Mouse (Mus musculus): ENCODE results near the gene Lmntd1. TPM values are rescaled to one million over a fixed set of nuclear protein-coding genes. Genes with fewer than 3 reads are reported as not detected.

The Lmntd1 gene
- polyA plus RNA-seq, 1 experiment, result not detected

DNA sequence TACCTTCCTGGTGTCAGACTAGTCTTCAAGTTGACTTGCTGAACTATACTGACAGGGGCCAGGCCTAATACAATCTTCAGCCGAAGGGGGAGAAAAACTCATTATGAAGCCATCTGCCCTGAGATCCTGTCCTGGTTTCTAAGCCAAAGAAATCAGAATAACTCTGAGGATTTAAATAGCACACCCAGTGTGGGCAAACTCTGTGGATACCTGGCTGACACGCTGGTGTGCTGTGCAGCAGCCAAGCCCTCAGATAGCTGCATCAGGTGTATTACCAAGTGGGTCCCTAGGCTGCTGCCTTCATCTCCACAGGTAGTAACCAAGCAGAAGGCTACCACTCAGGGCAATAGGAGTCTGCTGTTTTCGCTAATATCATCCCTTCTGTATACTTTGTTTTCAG is 1.5 kb downstream of the Lmntd1 start:
- Histone ChIP-seq H3K27me3 (ENCODE audit: control insufficient read depth, insufficient read depth, insufficient read length) (no peaks in the 10 kb centered on the region), H3K79me2 (ENCODE audit: control insufficient read depth, insufficient read depth) (no peaks in the 10 kb centered on the region), H3K4me3 (no peak overlapping the region), H3K4me2 (ENCODE audit: low read depth) (no peak overlapping the region), H3K36me3 (ENCODE audit: control insufficient read depth, insufficient read depth) (no peaks in the 10 kb centered on the region), H3ac (ENCODE audit: control insufficient read depth, insufficient read length) (no peak overlapping the region)
- TF ChIP-seq TCF12 (IDR thresholded peaks at IDR 0.05; ENCODE audit: insufficient read depth, poor library complexity, severe bottlenecking) (no peak), MYOD1 (IDR thresholded peaks at IDR 0.05; ENCODE audit: control insufficient read depth in 1 of 3, insufficient read length in 2 of 3, low read depth in 2 of 3) (no peak), MAX (IDR thresholded peaks at IDR 0.05; ENCODE audit: low read depth) (no peak), REST (IDR thresholded peaks at IDR 0.05; ENCODE audit: insufficient read depth, insufficient read length) (no peak), USF1 (IDR thresholded peaks at IDR 0.05; ENCODE audit: low read depth) (no peak), CEBPB (IDR thresholded peaks at IDR 0.05; ENCODE audit: insufficient read depth, poor library complexity, severe bottlenecking) (no peak), E2F4 (IDR thresholded peaks at IDR 0.05; ENCODE audit: insufficient read depth) (no peak), MYOG (IDR thresholded peaks at IDR 0.05; ENCODE audit: control insufficient read depth in 1 of 3, insufficient read depth in 1 of 3, insufficient read length in 2 of 3, low read depth in 2 of 3) (no peak), POLR2AphosphoS2 (IDR thresholded peaks at IDR 0.05; ENCODE audit: insufficient read length, low read depth) (no peak), SRF (IDR thresholded peaks at IDR 0.05; ENCODE audit: control insufficient read depth, insufficient read length, low read depth) (no peak), TCF3 (IDR thresholded peaks at IDR 0.05; ENCODE audit: insufficient read length, low read depth) (no peak), POLR2A (IDR thresholded peaks at IDR 0.05; ENCODE audit: insufficient read length, low read depth) (no peak)

DNA sequence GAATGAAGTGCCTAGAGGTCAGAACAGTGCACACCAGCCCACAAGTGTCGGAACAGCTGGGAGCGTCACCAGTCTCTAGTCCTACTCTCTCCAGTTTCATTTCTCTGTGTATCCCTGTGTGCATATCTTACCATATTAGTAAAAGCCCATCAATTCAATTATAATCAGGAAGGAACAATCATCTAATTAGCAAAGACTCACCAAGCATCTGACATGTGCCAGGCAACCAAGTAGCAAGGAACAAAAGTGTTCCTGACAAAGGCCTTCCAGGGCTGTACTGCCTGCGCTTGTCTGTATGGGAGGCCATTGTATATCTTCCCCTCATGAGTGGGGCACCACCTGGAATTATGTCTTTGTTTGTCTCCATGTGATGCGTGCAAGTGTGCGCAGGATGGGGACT is 3.2 kb downstream of the Lmntd1 start:
- no peaks in the 10 kb centered on the region for H3K36me3 ChIP-seq (ENCODE audit: control insufficient read depth, insufficient read depth)
- TF ChIP-seq TCF12 (IDR thresholded peaks at IDR 0.05; ENCODE audit: insufficient read depth, poor library complexity, severe bottlenecking), result no peak
- no peak overlapping the region for H3K4me3 ChIP-seq
- no peak overlapping the region for H3ac ChIP-seq (ENCODE audit: control insufficient read depth, insufficient read length)
- H3K27me3 ChIP-seq (ENCODE audit: control insufficient read depth, insufficient read depth, insufficient read length), result no peaks in the 10 kb centered on the region
- H3K79me2 ChIP-seq (ENCODE audit: control insufficient read depth, insufficient read depth), result no peaks in the 10 kb centered on the region
- no peak overlapping the region for H3K4me2 ChIP-seq (ENCODE audit: low read depth)

DNA sequence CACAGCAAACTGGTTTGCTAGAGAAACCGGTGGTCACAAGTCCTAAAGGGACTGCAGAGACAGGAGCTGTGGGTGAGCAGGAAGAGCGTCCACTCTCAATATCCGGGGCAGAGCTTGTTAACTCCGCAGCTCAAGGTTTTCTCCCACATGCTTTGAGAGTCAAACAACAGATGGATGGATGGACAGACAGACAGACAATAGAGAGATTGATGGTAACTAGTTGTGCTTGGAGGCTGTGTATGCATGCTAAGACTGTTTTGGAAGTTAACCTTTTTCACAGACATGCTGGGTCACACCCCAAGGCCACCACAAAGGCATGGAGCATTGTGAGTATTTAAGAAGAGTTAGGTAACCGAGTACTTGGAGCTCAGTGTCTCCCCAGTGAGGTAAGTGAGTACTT is 5.4 kb downstream of the Lmntd1 start:
- H3K36me3 ChIP-seq (ENCODE audit: control insufficient read depth, insufficient read depth), result no peaks in the 10 kb centered on the region
- no peaks in the 10 kb centered on the region for H3K79me2 ChIP-seq (ENCODE audit: control insufficient read depth, insufficient read depth)
- H3K4me3 ChIP-seq, result no peak overlapping the region
- no peak for TF ChIP-seq TCF12 (IDR thresholded peaks at IDR 0.05; ENCODE audit: insufficient read depth, poor library complexity, severe bottlenecking)
- TF ChIP-seq E2F4 (IDR thresholded peaks at IDR 0.05; ENCODE audit: insufficient read depth), result no peak
- TF ChIP-seq CEBPB (IDR thresholded peaks at IDR 0.05; ENCODE audit: insufficient read depth, poor library complexity, severe bottlenecking), result no peak
- TF ChIP-seq SRF (IDR thresholded peaks at IDR 0.05; ENCODE audit: control insufficient read depth, insufficient read length, low read depth), result no peak
- TF ChIP-seq MAX (IDR thresholded peaks at IDR 0.05; ENCODE audit: low read depth), result no peak
- TF ChIP-seq MYOD1 (IDR thresholded peaks at IDR 0.05; ENCODE audit: control insufficient read depth in 1 of 3, insufficient read length in 2 of 3, low read depth in 2 of 3), result no peak
- TF ChIP-seq TCF3 (IDR thresholded peaks at IDR 0.05; ENCODE audit: insufficient read length, low read depth), result no peak
- TF ChIP-seq REST (IDR thresholded peaks at IDR 0.05; ENCODE audit: insufficient read depth, insufficient read length), result no peak
- no peak for TF ChIP-seq USF1 (IDR thresholded peaks at IDR 0.05; ENCODE audit: low read depth)
- TF ChIP-seq POLR2A (IDR thresholded peaks at IDR 0.05; ENCODE audit: insufficient read length, low read depth), result no peak
- no peak for TF ChIP-seq MYOG (IDR thresholded peaks at IDR 0.05; ENCODE audit: control insufficient read depth in 1 of 3, insufficient read depth in 1 of 3, insufficient read length in 2 of 3, low read depth in 2 of 3)
- no peak for TF ChIP-seq POLR2AphosphoS2 (IDR thresholded peaks at IDR 0.05; ENCODE audit: insufficient read length, low read depth)
- H3K27me3 ChIP-seq (ENCODE audit: control insufficient read depth, insufficient read depth, insufficient read length), result no peaks in the 10 kb centered on the region
- no peak overlapping the region for H3K4me2 ChIP-seq (ENCODE audit: low read depth)
- H3ac ChIP-seq (ENCODE audit: control insufficient read depth, insufficient read length), result no peak overlapping the region

DNA sequence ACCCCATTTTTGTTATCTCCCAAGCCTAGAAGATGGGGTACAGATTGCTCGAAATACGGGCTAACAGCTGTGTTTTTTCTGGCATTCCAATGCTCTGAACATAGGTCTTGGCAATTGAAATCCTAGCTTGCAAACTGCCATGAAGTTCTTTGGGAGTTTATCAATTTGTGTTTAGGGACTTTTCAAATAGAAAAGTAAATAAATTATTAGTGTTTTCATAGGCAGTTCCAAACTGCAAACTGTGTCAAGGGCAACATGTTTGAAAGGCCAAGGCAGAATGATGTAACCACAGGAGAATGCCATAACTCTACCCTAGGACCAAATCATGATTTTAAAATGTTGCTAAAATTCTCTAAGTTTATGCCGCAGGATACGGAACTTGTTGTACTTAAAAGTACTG is 6.4 kb downstream of the Lmntd1 start:
- Histone ChIP-seq H3K4me2 (ENCODE audit: low read depth) (no peak overlapping the region), H3K36me3 (ENCODE audit: control insufficient read depth, insufficient read depth) (no peaks in the 10 kb centered on the region), H3K4me3 (no peak overlapping the region), H3K27me3 (ENCODE audit: control insufficient read depth, insufficient read depth, insufficient read length) (no peaks in the 10 kb centered on the region), H3ac (ENCODE audit: control insufficient read depth, insufficient read length) (no peak overlapping the region), H3K79me2 (ENCODE audit: control insufficient read depth, insufficient read depth) (no peaks in the 10 kb centered on the region)
- no peak for TF ChIP-seq TCF12 (IDR thresholded peaks at IDR 0.05; ENCODE audit: insufficient read depth, poor library complexity, severe bottlenecking)
- TF ChIP-seq REST (IDR thresholded peaks at IDR 0.05; ENCODE audit: insufficient read depth, insufficient read length), result no peak
- no peak for TF ChIP-seq MYOD1 (IDR thresholded peaks at IDR 0.05; ENCODE audit: control insufficient read depth in 1 of 3, insufficient read length in 2 of 3, low read depth in 2 of 3)
- no peak for TF ChIP-seq POLR2AphosphoS2 (IDR thresholded peaks at IDR 0.05; ENCODE audit: insufficient read length, low read depth)
- no peak for TF ChIP-seq MAX (IDR thresholded peaks at IDR 0.05; ENCODE audit: low read depth)
- TF ChIP-seq CEBPB (IDR thresholded peaks at IDR 0.05; ENCODE audit: insufficient read depth, poor library complexity, severe bottlenecking), result no peak
- TF ChIP-seq TCF3 (IDR thresholded peaks at IDR 0.05; ENCODE audit: insufficient read length, low read depth), result no peak
- TF ChIP-seq E2F4 (IDR thresholded peaks at IDR 0.05; ENCODE audit: insufficient read depth), result no peak
- no peak for TF ChIP-seq MYOG (IDR thresholded peaks at IDR 0.05; ENCODE audit: control insufficient read depth in 1 of 3, insufficient read depth in 1 of 3, insufficient read length in 2 of 3, low read depth in 2 of 3)
- TF ChIP-seq USF1 (IDR thresholded peaks at IDR 0.05; ENCODE audit: low read depth), result no peak

DNA sequence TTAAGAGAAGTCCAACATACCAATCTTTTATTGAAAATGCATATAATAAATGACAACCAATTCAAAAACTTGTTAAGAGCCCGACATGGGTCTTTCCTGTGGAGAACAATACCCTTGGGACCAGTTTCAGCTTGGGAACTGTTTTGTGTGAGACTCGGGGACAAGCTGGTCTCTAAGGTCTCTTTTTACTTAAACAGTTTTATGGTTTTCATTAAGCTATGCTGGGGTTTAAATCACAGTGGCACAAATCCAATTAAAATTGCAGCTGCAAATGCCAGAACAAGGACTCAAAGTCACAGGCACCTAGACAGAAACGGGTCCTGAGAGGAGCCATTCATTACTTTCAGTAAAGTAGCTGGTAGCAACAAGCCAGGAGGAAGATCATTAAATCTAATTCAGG is 8.9 kb downstream of the Lmntd1 start:
- Histone ChIP-seq H3K4me2 (ENCODE audit: low read depth) (no peak overlapping the region), H3K4me3 (no peak overlapping the region), H3ac (ENCODE audit: control insufficient read depth, insufficient read length) (no peak overlapping the region), H3K27me3 (ENCODE audit: control insufficient read depth, insufficient read depth, insufficient read length) (no peaks in the 10 kb centered on the region), H3K36me3 (ENCODE audit: control insufficient read depth, insufficient read depth) (no peaks in the 10 kb centered on the region), H3K79me2 (ENCODE audit: control insufficient read depth, insufficient read depth) (no peaks in the 10 kb centered on the region)
- no peak for TF ChIP-seq SRF (IDR thresholded peaks at IDR 0.05; ENCODE audit: control insufficient read depth, insufficient read length, low read depth)
- TF ChIP-seq MYOD1 (IDR thresholded peaks at IDR 0.05; ENCODE audit: control insufficient read depth in 1 of 3, insufficient read length in 2 of 3, low read depth in 2 of 3), result no peak
